Mouse (Mus musculus): ENCODE measurements around the gene Usp20. TPM values are rescaled to one million over a fixed set of nuclear protein-coding genes. Genes with fewer than 3 reads are reported as not detected.
A peak's percentile ranks its signal among the peaks of the same experiment; 100 is the strongest.

Gene Usp20
- polyA plus RNA-seq, 1 experiment from 2014 or later = 5.8 TPM

- peaks cover 2% of the 10 kb centered on the region; the same call in 1 of the 2 replicates for H3K36me3 ChIP-seq (ENCODE audit: control insufficient read depth, insufficient read depth)
- peaks cover 10% of the 10 kb centered on the region; the same call in 1 of the 2 replicates for H3K4me1 ChIP-seq (ENCODE audit: control insufficient read depth, low read depth, low read length)
- no peaks in the 10 kb centered on the region for H3K27me3 ChIP-seq (ENCODE audit: control insufficient read depth, insufficient read depth, low read depth, low read length)
- peak overlapping the region; percentile 21 for H3K9ac ChIP-seq (ENCODE audit: low read depth, low read length)
- ATAC-seq (ENCODE audit: low read depth) = peak; percentile 39; the same call in 1 of the 2 replicates
- WGBS (ENCODE audit: insufficient replicate concordance) = 27% methylated on average over 28 of the region's 28 CpGs
- peak overlapping the region; percentile 54 for H3K4me2 ChIP-seq (ENCODE audit: low read depth, low read length)
- H3K9me3 ChIP-seq (replicated peaks; ENCODE audit: control insufficient read depth, low read length) = no peaks in the 10 kb centered on the region
- peak overlapping the region; percentile 23 for H3K4me3 ChIP-seq (ENCODE audit: low read depth, low read length)
- H3K27ac ChIP-seq (ENCODE audit: low read length) = peak overlapping the region; percentile 48; the same call in 1 of the 2 replicates
Observed at GRCm38 (mm10) chr2:31060787-31061730, 79.0 kb downstream of the Usp20 start.

- H3K9ac ChIP-seq (ENCODE audit: low read depth, low read length) = no peak overlapping the region; the same call in 1 of the 2 replicates
- H3K27me3 ChIP-seq (ENCODE audit: control insufficient read depth, insufficient read depth, low read depth, low read length) = no peaks in the 10 kb centered on the region
- peaks cover 10% of the 10 kb centered on the region; the same call in 1 of the 2 replicates for H3K4me1 ChIP-seq (ENCODE audit: control insufficient read depth, low read depth, low read length)
- no peak overlapping the region; the same call in 1 of the 2 replicates for H3K4me3 ChIP-seq (ENCODE audit: low read depth, low read length)
- peak overlapping the region; percentile 54; the same call in 1 of the 2 replicates for H3K4me2 ChIP-seq (ENCODE audit: low read depth, low read length)
- ATAC-seq (ENCODE audit: low read depth) = no peak
- H3K27ac ChIP-seq (ENCODE audit: low read length) = peak overlapping the region; percentile 48; the same call in 1 of the 2 replicates
- WGBS (ENCODE audit: insufficient replicate concordance) = 26% methylated on average over 10 of the region's 10 CpGs
- no peaks in the 10 kb centered on the region for H3K36me3 ChIP-seq (ENCODE audit: control insufficient read depth, insufficient read depth)
- no peaks in the 10 kb centered on the region for H3K9me3 ChIP-seq (replicated peaks; ENCODE audit: control insufficient read depth, low read length)
Observed at GRCm38 (mm10) chr2:31061868-31062628, 80.0 kb downstream of the Usp20 start.

- H3K36me3 ChIP-seq (ENCODE audit: control insufficient read depth, insufficient read depth) = no peaks in the 10 kb centered on the region
- no peak overlapping the region for H3K9ac ChIP-seq (ENCODE audit: low read depth, low read length)
- no peak overlapping the region for H3K4me3 ChIP-seq (ENCODE audit: low read depth, low read length)
- no peak overlapping the region for H3K4me2 ChIP-seq (ENCODE audit: low read depth, low read length)
- no peaks in the 10 kb centered on the region for H3K9me3 ChIP-seq (replicated peaks; ENCODE audit: control insufficient read depth, low read length)
- no peaks in the 10 kb centered on the region for H3K27me3 ChIP-seq (ENCODE audit: control insufficient read depth, insufficient read depth, low read depth, low read length)
- WGBS (ENCODE audit: insufficient replicate concordance) = 66% methylated on average over 11 of the region's 11 CpGs
- H3K4me1 ChIP-seq (ENCODE audit: control insufficient read depth, low read depth, low read length) = peaks cover 3% of the 10 kb centered on the region; the same call in 1 of the 2 replicates
- ATAC-seq (ENCODE audit: low read depth) = no peak
- H3K27ac ChIP-seq (ENCODE audit: low read length) = no peak overlapping the region
Observed at GRCm38 (mm10) chr2:31066019-31066789, 84.1 kb downstream of the Usp20 start.

- 81% methylated on average over 13 of the region's 13 CpGs for whole genome bisulfite sequencing (ENCODE audit: insufficient replicate concordance)
- ATAC-seq (ENCODE audit: low read depth) = no peak
- Histone ChIP-seq H3K4me3 (ENCODE audit: low read depth, low read length) (no peak overlapping the region), H3K9ac (ENCODE audit: low read depth, low read length) (no peak overlapping the region), H3K9me3 (replicated peaks; ENCODE audit: control insufficient read depth, low read length) (no peaks in the 10 kb centered on the region), H3K27me3 (ENCODE audit: control insufficient read depth, insufficient read depth, low read depth, low read length) (no peaks in the 10 kb centered on the region), H3K36me3 (ENCODE audit: control insufficient read depth, insufficient read depth) (no peaks in the 10 kb centered on the region), H3K27ac (ENCODE audit: low read length) (no peak overlapping the region), H3K4me2 (ENCODE audit: low read depth, low read length) (no peak overlapping the region), H3K4me1 (ENCODE audit: control insufficient read depth, low read depth, low read length) (no peaks in the 10 kb centered on the region)
Observed at GRCm38 (mm10) chr2:31067059-31067595, 85.0 kb downstream of the Usp20 start.

GRCm38 (mm10) chr2:31067696-31068245 is 85.7 kb downstream of the Usp20 start:
- H3K36me3 ChIP-seq (ENCODE audit: control insufficient read depth, insufficient read depth) = no peaks in the 10 kb centered on the region
- no peak for ATAC-seq (ENCODE audit: low read depth)
- H3K4me2 ChIP-seq (ENCODE audit: low read depth, low read length) = no peak overlapping the region
- 60% methylated on average over 7 of the region's 7 CpGs for WGBS (ENCODE audit: insufficient replicate concordance)
- H3K4me1 ChIP-seq (ENCODE audit: control insufficient read depth, low read depth, low read length) = no peaks in the 10 kb centered on the region
- H3K9me3 ChIP-seq (replicated peaks; ENCODE audit: control insufficient read depth, low read length) = no peaks in the 10 kb centered on the region
- H3K4me3 ChIP-seq (ENCODE audit: low read depth, low read length) = no peak overlapping the region
- H3K9ac ChIP-seq (ENCODE audit: low read depth, low read length) = no peak overlapping the region
- H3K27me3 ChIP-seq (ENCODE audit: control insufficient read depth, insufficient read depth, low read depth, low read length) = no peaks in the 10 kb centered on the region
- no peak overlapping the region for H3K27ac ChIP-seq (ENCODE audit: low read length)

GRCm38 (mm10) chr2:31068246-31069113 is 86.4 kb downstream of the Usp20 start:
- Histone ChIP-seq H3K9me3 (replicated peaks; ENCODE audit: control insufficient read depth, low read length) (no peaks in the 10 kb centered on the region), H3K36me3 (ENCODE audit: control insufficient read depth, insufficient read depth) (no peaks in the 10 kb centered on the region), H3K9ac (ENCODE audit: low read depth, low read length) (no peak overlapping the region), H3K4me1 (ENCODE audit: control insufficient read depth, low read depth, low read length) (no peaks in the 10 kb centered on the region), H3K27me3 (ENCODE audit: control insufficient read depth, insufficient read depth, low read depth, low read length) (no peaks in the 10 kb centered on the region), H3K4me2 (ENCODE audit: low read depth, low read length) (no peak overlapping the region), H3K4me3 (ENCODE audit: low read depth, low read length) (no peak overlapping the region), H3K27ac (ENCODE audit: low read length) (no peak overlapping the region)
- no peak for ATAC-seq (ENCODE audit: low read depth)
- 48% methylated on average over 13 of the region's 13 CpGs for WGBS (ENCODE audit: insufficient replicate concordance)

- H3K4me2 ChIP-seq (ENCODE audit: low read depth, low read length) = no peak overlapping the region
- H3K27me3 ChIP-seq (ENCODE audit: control insufficient read depth, insufficient read depth, low read depth, low read length) = no peaks in the 10 kb centered on the region
- H3K4me3 ChIP-seq (ENCODE audit: low read depth, low read length) = no peak overlapping the region
- H3K36me3 ChIP-seq (ENCODE audit: control insufficient read depth, insufficient read depth) = no peaks in the 10 kb centered on the region
- no peak overlapping the region for H3K9ac ChIP-seq (ENCODE audit: low read depth, low read length)
- WGBS (ENCODE audit: insufficient replicate concordance) = 76% methylated on average over 4 of the region's 4 CpGs
- ATAC-seq (ENCODE audit: low read depth) = no peak
- no peaks in the 10 kb centered on the region for H3K9me3 ChIP-seq (replicated peaks; ENCODE audit: control insufficient read depth, low read length)
- no peaks in the 10 kb centered on the region for H3K4me1 ChIP-seq (ENCODE audit: control insufficient read depth, low read depth, low read length)
- no peak overlapping the region for H3K27ac ChIP-seq (ENCODE audit: low read length)
Observed at GRCm38 (mm10) chr2:31069114-31069445, 87.0 kb downstream of the Usp20 start.

All from liver, embryonic 16.5 days (tissue).